Mouse (Mus musculus) monocyte, adult 59 days (primary cell): ENCODE results near the gene Phc3. TPM values are rescaled to one million over a fixed set of nuclear protein-coding genes. Genes with fewer than 3 reads are reported as not detected.

Source experiments
- total RNA-seq, 2 experiments: library from RNA; stranded (reverse); gene quantifications; one replicate each; pipeline ENCODE4 v1.2.4; 2023

The Phc3 gene
- 10 to 100 TPM; 49.9 to 51.5 TPM for total RNA-seq

DNA sequence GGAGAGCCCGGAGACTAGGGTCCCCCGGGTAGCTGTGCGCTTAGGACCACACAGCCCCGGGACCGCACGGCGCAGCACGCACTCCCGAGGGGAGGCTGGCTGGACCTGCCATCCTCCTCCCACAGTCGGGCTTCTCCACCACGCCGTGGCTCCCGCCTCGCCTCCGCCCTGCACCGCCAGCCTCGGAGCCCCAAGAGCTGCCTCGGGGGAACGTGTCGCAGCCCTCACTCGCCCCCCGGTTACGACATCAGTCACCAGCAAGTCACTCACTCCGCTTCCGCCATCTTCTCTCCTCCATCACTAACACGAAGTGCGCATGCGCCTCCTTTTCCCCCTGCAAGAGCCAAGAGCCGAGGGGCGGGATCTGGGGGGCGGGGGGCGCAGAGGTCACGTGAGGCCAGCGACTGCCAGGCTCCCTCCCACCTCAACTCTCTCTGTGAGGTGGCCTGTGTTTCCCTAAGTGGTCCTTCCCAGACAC, at the start of gene Phc3:
TSS of gene Phc3 (minus strand) at position 312 of the 478 bp plus-strand sequence.

DNA sequence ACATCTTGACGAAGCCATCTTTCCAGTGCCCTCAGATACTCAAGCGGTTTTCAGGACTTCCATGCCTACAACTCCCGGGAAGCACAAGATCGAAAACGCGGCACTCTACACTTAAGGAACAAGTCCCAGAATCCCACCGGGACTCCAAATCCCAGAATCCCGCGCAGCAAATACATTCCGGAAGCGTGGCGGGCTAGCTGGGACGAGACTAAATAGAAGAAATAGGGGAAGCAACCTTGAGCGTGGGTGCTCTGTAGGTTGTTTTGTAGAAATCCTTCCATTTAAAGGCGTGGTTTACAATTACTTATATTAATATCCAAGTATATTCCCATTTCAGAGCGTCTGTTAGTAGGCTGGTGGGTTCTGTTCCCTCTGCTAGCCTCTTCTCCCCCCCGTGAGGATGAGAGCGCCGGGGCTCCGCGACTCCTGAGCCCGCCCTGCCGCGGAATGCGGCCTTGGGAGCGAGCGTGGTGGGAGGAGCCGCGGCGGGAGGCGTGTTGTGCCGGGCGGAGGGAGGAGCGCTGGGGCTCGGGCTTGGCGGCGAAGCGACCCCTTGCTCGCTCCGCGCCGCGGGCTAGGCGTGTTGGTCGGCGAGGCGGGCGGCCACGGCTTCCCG, 26.2 kb upstream of the Phc3 start, which contains the start of gene Prkci:
TSS of gene Prkci (plus strand) at position 465 of the 616 bp plus-strand sequence.

GRCm38 (mm10) chr3:30855604-30856458, 113.4 kb downstream of the Phc3 start, which contains the start of gene Gpr160:
Gene Gpr160 (plus strand): TSS chr3:30855950.

Other genes with a start within 250 kb of the Phc3 start
- gene Samd7, start 223.1 kb downstream of the Phc3 start, total RNA-seq = not detected
- 10 to 100 TPM; 47.1 to 54.4 TPM for gene Sec62, start 176.5 kb downstream of the Phc3 start, total RNA-seq
- 10 to 100 TPM; 14.5 to 17.8 TPM for gene Gpr160, start 113.5 kb downstream of the Phc3 start, total RNA-seq
- 10 to 100 TPM; 13.7 to 17.5 TPM for gene Prkci, start 26.3 kb upstream of the Phc3 start, total RNA-seq
- 100 to 1,000 TPM; 130 to 135 TPM for gene Skil, start 125.6 kb upstream of the Phc3 start, total RNA-seq
- not detected for gene Cldn11, start 180.5 kb upstream of the Phc3 start, total RNA-seq